Comparison of ENCODE assay signal across 8 mouse cellular contexts in genomic region chr6:127581915-127582314, GRCm38 (mm10). TPM values are rescaled to one million over a fixed set of nuclear protein-coding genes. Genes with fewer than 3 reads are reported as not detected.
DNase-seq lines count a peak whose midpoint lies in the region; ATAC-seq and TF ChIP-seq lines count a peak whose summit lies in the region.

No protein-coding gene starts in this region.

- peak overlapping the region; percentile 73 for H3K4me3 ChIP-seq in bone marrow, adult 2 months (replicated peaks; ENCODE audit: control insufficient read depth, low read depth, low read length)
- no peak overlapping the region for H3K4me3 ChIP-seq in hindbrain, embryonic 15.5 days

- TF ChIP-seq POLR2A in bone marrow, adult 2 months (IDR thresholded peaks at IDR 0.05; ENCODE audit: borderline replicate concordance, control insufficient read depth, low read depth, low read length), result no peak

- TF ChIP-seq CTCF in bone marrow, adult 2 months (IDR thresholded peaks at IDR 0.05; ENCODE audit: control insufficient read depth, insufficient read depth, low read length), result no peak

- WGBS in bone marrow, adult 2 months, result 6% methylated on average over 12 of the region's 12 CpGs
- WGBS in hindbrain, embryonic 15.5 days, result 46% methylated on average over 12 of the region's 12 CpGs

- ATAC-seq in hindbrain, embryonic 15.5 days (ENCODE audit: low FRiP score, low read depth), result peak; percentile 6; the same call in 1 of the 2 replicates

- DNase-seq in 3134 (ENCODE audit: extremely low read depth, insufficient read length, low spot score), result peak; percentile 50
- DNase-seq in lung, postnatal 4 days, result peak; percentile 46 to 53
- peak; percentile 29 to 57 for DNase-seq in thymus, adult 18-20 months
- no peak for DNase-seq in ovary, adult 18-20 months (ENCODE audit: low spot score)
- DNase-seq in layer of hippocampus, postnatal 36 days, result no peak
- DNase-seq in urinary bladder, postnatal 36 days (ENCODE audit: low spot score in 2 of 2), result no peak

- no peaks in the 10 kb centered on the region for H3K36me3 ChIP-seq in hindbrain, embryonic 15.5 days

- peak overlapping the region; percentile 34; the same call in 1 of the 2 replicates for H3K9ac ChIP-seq in hindbrain, embryonic 15.5 days

- no peaks in the 10 kb centered on the region for H3K9me3 ChIP-seq in hindbrain, embryonic 15.5 days

- peaks cover 8% of the 10 kb centered on the region; the same call in 1 of the 2 replicates for H3K4me1 ChIP-seq in bone marrow, adult 2 months (ENCODE audit: control insufficient read depth, insufficient read depth, low read length)
- H3K4me1 ChIP-seq in hindbrain, embryonic 15.5 days (replicated peaks), result peaks cover 15% of the 10 kb centered on the region

- peak overlapping the region; percentile 77 for H3K27ac ChIP-seq in bone marrow, adult 2 months (ENCODE audit: control insufficient read depth, insufficient read depth, low read depth, low read length, poor library complexity)
- H3K27ac ChIP-seq in hindbrain, embryonic 15.5 days (replicated peaks), result peak overlapping the region; percentile 28; the same call in 1 of the 2 replicates

- peak overlapping the region; percentile 52 for H3K4me2 ChIP-seq in hindbrain, embryonic 15.5 days

- no peaks in the 10 kb centered on the region for H3K27me3 ChIP-seq in hindbrain, embryonic 15.5 days

RNA-seq across cellular contexts. Expression of gene Cracr2a, which starts 20.8 kb away (rescaled TPM):
- 3.7 and 15.4 TPM in 2 replicates for polyA plus RNA-seq in bone marrow, adult 2 months (2011; ENCODE audit: insufficient read depth, insufficient read length, low replicate concordance, missing spikeins)
- 0.81 and 0.82 TPM in 2 replicates for polyA plus RNA-seq in hindbrain, embryonic 15.5 days (2015; fragmentation: Nextera tagmentation; extraction: Ambion mirVana)
- 1 to 10 TPM; 1.8 to 2.6 TPM for total RNA-seq in layer of hippocampus, postnatal 36 days (2021)

Comparison
In these comparisons a context has a peak if more than half of its experiments do, and no peak if none do; other contexts are left out.
1. DNase-seq: peak in 3134 (single experiment), lung, postnatal 4 days (2 of 2) and thymus, adult 18-20 months (2 of 2); none in ovary, adult 18-20 months (single experiment), layer of hippocampus, postnatal 36 days (0 of 2) and urinary bladder, postnatal 36 days (0 of 2).